Mouse (Mus musculus): ENCODE measurements around the gene Fkbp8. TPM values are rescaled to one million over a fixed set of nuclear protein-coding genes. Genes with fewer than 3 reads are reported as not detected.
"Not testable (repeated sequence)": the region's sequence is repeated elsewhere in the genome, so short reads cannot be mapped to it uniquely, and the experiment has no call there.

Fkbp8 gene
- polyA plus RNA-seq, 1 experiment = 80.5 TPM

DNA sequence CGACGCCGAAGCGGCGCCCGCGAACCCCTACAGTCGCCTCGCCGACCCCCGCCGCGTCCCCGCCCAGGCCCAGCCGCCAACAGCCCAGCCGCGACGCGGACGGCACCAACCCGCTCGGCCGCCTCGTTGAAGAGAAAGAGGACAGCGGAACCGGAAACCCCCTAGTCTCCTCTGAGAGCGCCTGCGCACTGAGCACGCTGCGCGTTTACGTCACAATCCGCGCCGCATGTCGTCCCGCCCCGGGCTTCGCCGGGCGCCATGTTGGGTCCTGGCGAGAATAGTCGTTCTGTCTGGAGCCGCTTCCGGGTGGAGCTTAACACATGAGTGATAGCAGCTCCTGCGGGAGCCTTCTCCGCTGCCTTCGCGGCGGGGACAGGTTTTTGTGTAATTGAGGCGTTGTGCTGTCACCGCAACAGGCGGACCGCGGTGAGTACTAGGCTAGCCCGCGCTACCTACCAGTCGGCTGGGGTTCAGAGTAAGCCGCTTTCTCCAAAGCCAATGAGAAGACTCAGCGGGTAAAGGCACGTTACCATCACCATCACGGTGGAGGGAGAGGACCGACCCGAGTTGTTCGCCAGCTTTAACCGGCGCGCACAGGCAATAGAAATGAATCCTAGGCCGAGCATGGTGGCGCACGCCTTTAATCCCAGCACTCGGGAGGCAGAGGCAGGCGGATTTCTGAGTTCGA lies 17.2 kb upstream of the Fkbp8 start, which contains the start of gene Uba52:
TSS of gene Uba52 (minus strand) at position 574 of the 688 bp plus-strand sequence.
- Histone ChIP-seq H3K9me3 (replicated peaks; ENCODE audit: control insufficient read depth, insufficient read depth, low read length, poor library complexity, severe bottlenecking) (no peaks in the 10 kb centered on the region), H3K9ac (ENCODE audit: low read depth, poor library complexity, severe bottlenecking) (peak within 1 kb of the TSS; percentile 97), H3K27me3 (ENCODE audit: control insufficient read depth, insufficient read depth, low read length, poor library complexity, severe bottlenecking) (no peaks in the 10 kb centered on the region), H3K27ac (ENCODE audit: insufficient read depth, low read length) (peak within 1 kb of the TSS; percentile 77), H3K4me1 (ENCODE audit: control insufficient read depth, insufficient read depth, low read length) (no peaks in the 10 kb centered on the region), H3K4me3 (ENCODE audit: low read depth, low read length) (peak within 1 kb of the TSS; percentile 96), H3K36me3 (ENCODE audit: control insufficient read depth, insufficient read depth, low read length, poor library complexity, severe bottlenecking) (peaks cover 48% of the 10 kb centered on the region)
- TF ChIP-seq CTCF (IDR thresholded peaks at IDR 0.05; ENCODE audit: low read depth, low read length) = no peak
- peak; percentile 83 for TF ChIP-seq POLR2A (IDR thresholded peaks at IDR 0.05; ENCODE audit: insufficient read depth, low read length)

DNA sequence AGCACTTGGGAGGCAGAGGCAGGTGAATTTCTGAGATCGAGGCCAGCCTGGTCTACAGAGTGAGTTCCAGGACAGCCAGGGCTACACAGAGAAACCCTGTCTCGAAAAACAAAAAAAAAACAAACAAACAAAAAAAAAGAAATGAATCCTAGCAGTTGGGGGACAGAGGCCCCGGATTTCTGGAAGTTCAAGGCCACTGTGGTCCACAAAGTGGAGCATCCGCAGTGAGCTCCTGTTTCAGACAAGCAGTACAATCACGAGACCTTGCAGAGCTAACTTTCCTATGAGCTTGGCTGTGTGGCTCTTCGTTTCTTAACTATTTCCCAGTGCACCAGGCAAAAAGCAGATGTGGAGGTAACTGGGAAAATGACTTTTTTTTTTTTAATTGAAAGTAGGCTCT lies 16.4 kb upstream of the Fkbp8 start:
- H3K27ac ChIP-seq (ENCODE audit: insufficient read depth, low read length) = peak overlapping the region; percentile 77
- H3K9me3 ChIP-seq (replicated peaks; ENCODE audit: control insufficient read depth, insufficient read depth, low read length, poor library complexity, severe bottlenecking); H3K4me1 ChIP-seq (ENCODE audit: control insufficient read depth, insufficient read depth, low read length); H3K27me3 ChIP-seq (ENCODE audit: control insufficient read depth, insufficient read depth, low read length, poor library complexity, severe bottlenecking): not testable (repeated sequence)
- H3K4me3 ChIP-seq (ENCODE audit: low read depth, low read length) = peak overlapping the region; percentile 96
- peak overlapping the region; percentile 97 for H3K9ac ChIP-seq (ENCODE audit: low read depth, poor library complexity, severe bottlenecking)
- peaks cover 53% of the 10 kb centered on the region for H3K36me3 ChIP-seq (ENCODE audit: control insufficient read depth, insufficient read depth, low read length, poor library complexity, severe bottlenecking)

DNA sequence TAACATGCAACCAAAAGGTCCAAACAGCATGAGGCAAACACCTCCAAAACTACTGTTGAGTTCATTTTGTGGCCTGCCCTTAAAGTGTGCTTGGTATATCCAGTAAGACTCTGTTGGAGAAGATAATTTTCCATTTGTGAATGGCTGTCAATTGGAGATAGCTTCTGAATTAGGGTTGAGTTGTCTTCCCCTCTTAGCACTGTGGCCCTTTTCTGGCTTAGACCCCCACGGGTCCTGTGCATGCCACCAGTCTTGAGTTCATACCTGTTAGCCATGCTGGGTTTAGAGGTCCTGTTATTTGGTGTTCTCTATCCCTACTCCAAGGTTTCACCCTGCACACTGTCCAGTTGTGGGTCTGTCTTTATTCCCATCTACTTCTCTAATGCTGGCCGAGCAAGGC lies 15.8 kb upstream of the Fkbp8 start:
- no peaks in the 10 kb centered on the region for H3K27me3 ChIP-seq (ENCODE audit: control insufficient read depth, insufficient read depth, low read length, poor library complexity, severe bottlenecking)
- no peaks in the 10 kb centered on the region for H3K4me1 ChIP-seq (ENCODE audit: control insufficient read depth, insufficient read depth, low read length)
- no peaks in the 10 kb centered on the region for H3K9me3 ChIP-seq (replicated peaks; ENCODE audit: control insufficient read depth, insufficient read depth, low read length, poor library complexity, severe bottlenecking)
- peak overlapping the region; percentile 77; the same call in 1 of the 2 replicates for H3K27ac ChIP-seq (ENCODE audit: insufficient read depth, low read length)
- H3K9ac ChIP-seq (ENCODE audit: low read depth, poor library complexity, severe bottlenecking) = peak overlapping the region; percentile 97
- no peak for TF ChIP-seq EP300 (IDR thresholded peaks at IDR 0.05; ENCODE audit: insufficient read depth, low read depth, low read length)
- no peak for TF ChIP-seq POLR2A (IDR thresholded peaks at IDR 0.05; ENCODE audit: insufficient read depth, low read length)
- no peak for TF ChIP-seq CTCF (IDR thresholded peaks at IDR 0.05; ENCODE audit: low read depth, low read length)
- H3K4me3 ChIP-seq (ENCODE audit: low read depth, low read length) = no peak overlapping the region
- H3K36me3 ChIP-seq (ENCODE audit: control insufficient read depth, insufficient read depth, low read length, poor library complexity, severe bottlenecking) = peaks cover 57% of the 10 kb centered on the region

DNA sequence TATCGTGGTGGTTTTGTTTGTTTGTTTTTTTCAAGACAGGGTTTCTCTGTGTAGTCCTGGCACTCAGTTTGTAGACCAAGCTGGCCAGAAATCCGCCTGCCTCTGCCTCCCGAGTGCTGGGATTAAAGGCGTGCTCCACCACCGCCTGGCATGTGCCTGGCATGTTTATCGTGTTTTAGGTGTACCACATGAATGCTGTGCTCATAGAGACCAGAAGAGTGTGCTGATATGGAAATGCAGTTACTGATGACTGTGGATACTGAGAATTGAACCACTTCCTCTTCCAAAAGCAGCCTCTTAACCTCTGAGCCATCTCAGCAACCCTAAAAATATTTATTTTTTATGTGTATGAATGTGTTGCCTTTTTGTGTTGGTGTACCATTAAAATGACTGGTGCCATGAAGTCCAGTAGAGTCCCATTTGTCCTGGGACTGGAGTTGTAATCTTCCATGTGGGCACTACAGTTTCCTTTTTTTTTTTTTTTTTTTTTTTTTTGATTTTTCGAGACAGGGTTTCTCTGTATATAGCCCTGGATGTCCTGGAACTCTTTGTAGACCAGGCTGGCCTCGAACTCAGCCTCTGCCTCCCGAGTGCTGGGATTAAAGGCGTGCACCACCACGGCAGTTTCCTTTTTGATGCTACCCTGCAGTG lies 15.1 kb upstream of the Fkbp8 start:
- no peaks in the 10 kb centered on the region for H3K4me1 ChIP-seq (ENCODE audit: control insufficient read depth, insufficient read depth, low read length)
- no peak for TF ChIP-seq CTCF (IDR thresholded peaks at IDR 0.05; ENCODE audit: low read depth, low read length)
- TF ChIP-seq POLR2A (IDR thresholded peaks at IDR 0.05; ENCODE audit: insufficient read depth, low read length) = no peak
- TF ChIP-seq EP300 (IDR thresholded peaks at IDR 0.05; ENCODE audit: insufficient read depth, low read depth, low read length) = no peak
- no peaks in the 10 kb centered on the region for H3K27me3 ChIP-seq (ENCODE audit: control insufficient read depth, insufficient read depth, low read length, poor library complexity, severe bottlenecking)
- no peaks in the 10 kb centered on the region for H3K9me3 ChIP-seq (replicated peaks; ENCODE audit: control insufficient read depth, insufficient read depth, low read length, poor library complexity, severe bottlenecking)
- no peak overlapping the region for H3K27ac ChIP-seq (ENCODE audit: insufficient read depth, low read length)
- 0 out of 2 replicates have a peak overlapping the region, but pooled peaks have one; percentile 97 for H3K9ac ChIP-seq (ENCODE audit: low read depth, poor library complexity, severe bottlenecking)
- peaks cover 55% of the 10 kb centered on the region for H3K36me3 ChIP-seq (ENCODE audit: control insufficient read depth, insufficient read depth, low read length, poor library complexity, severe bottlenecking)
- no peak overlapping the region for H3K4me3 ChIP-seq (ENCODE audit: low read depth, low read length)

DNA sequence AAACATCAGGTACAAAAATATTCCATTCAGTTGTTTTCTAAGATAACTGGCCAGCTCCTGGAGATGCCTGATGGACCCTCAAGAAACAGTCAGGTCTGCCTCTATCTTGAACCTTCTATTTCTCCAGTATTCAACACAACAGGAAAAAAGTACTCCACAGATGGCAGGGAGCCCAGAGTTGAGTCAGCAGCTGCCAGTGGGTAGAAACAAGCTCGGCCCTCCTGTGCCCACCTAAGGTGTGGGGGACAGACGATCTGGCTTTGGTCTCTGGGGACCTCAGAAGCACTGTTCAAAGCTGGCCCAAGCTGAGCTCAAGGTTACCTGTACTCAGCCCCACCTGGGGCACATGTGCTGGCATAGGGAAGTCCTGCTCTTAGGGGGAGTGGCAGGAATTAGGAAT lies 14.1 kb upstream of the Fkbp8 start:
- H3K4me1 ChIP-seq (ENCODE audit: control insufficient read depth, insufficient read depth, low read length) = no peaks in the 10 kb centered on the region
- no peaks in the 10 kb centered on the region for H3K9me3 ChIP-seq (replicated peaks; ENCODE audit: control insufficient read depth, insufficient read depth, low read length, poor library complexity, severe bottlenecking)
- no peak overlapping the region for H3K4me3 ChIP-seq (ENCODE audit: low read depth, low read length)
- no peak overlapping the region for H3K27ac ChIP-seq (ENCODE audit: insufficient read depth, low read length)
- no peak for TF ChIP-seq POLR2A (IDR thresholded peaks at IDR 0.05; ENCODE audit: insufficient read depth, low read length)
- no peak for TF ChIP-seq EP300 (IDR thresholded peaks at IDR 0.05; ENCODE audit: insufficient read depth, low read depth, low read length)
- no peak for TF ChIP-seq CTCF (IDR thresholded peaks at IDR 0.05; ENCODE audit: low read depth, low read length)
- peaks cover 52% of the 10 kb centered on the region for H3K36me3 ChIP-seq (ENCODE audit: control insufficient read depth, insufficient read depth, low read length, poor library complexity, severe bottlenecking)
- H3K9ac ChIP-seq (ENCODE audit: low read depth, poor library complexity, severe bottlenecking) = no peak overlapping the region
- H3K27me3 ChIP-seq (ENCODE audit: control insufficient read depth, insufficient read depth, low read length, poor library complexity, severe bottlenecking) = no peaks in the 10 kb centered on the region

DNA sequence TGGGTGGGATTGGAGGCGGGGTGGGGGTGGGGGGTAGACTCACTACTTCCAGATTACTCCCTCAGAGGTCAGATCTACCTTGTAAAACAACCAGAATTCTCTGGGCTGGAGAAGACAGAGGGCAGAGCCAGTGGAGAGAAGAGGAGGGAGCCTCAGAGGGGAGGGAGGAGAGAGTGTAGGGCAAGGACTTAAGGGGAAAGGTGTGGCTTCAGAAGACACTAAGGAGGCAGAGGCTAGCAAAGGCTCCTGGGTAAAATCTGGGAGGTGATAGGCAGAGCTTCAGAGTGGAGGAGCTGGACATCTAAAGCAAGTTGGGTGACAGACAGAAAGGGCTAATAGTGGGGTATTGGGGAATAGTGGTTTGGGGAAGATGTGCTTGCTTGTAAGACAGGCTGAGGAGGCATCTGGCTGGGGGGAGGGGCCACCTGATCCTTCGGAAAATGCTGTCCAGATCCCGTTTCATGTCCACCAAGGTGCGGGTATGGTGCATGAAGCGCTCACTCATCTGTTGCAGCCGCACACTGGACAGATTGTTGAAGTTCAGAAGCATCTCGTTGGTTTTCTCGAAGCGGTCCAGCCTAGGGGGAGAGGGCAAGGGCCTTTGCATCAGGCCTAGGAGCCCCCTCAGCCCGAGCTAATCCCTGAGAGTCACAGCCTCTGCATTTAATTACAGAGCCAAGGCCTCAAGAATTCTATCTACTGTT lies 9.4 kb upstream of the Fkbp8 start:
- Histone ChIP-seq H3K4me1 (ENCODE audit: control insufficient read depth, insufficient read depth, low read length) (no peaks in the 10 kb centered on the region), H3K9ac (ENCODE audit: low read depth, poor library complexity, severe bottlenecking) (peak overlapping the region; percentile 14; the same call in 1 of the 2 replicates), H3K4me3 (ENCODE audit: low read depth, low read length) (no peak overlapping the region), H3K9me3 (replicated peaks; ENCODE audit: control insufficient read depth, insufficient read depth, low read length, poor library complexity, severe bottlenecking) (no peaks in the 10 kb centered on the region), H3K27me3 (ENCODE audit: control insufficient read depth, insufficient read depth, low read length, poor library complexity, severe bottlenecking) (no peaks in the 10 kb centered on the region), H3K36me3 (ENCODE audit: control insufficient read depth, insufficient read depth, low read length, poor library complexity, severe bottlenecking) (peaks cover 43% of the 10 kb centered on the region), H3K27ac (ENCODE audit: insufficient read depth, low read length) (no peak overlapping the region)
- TF ChIP-seq EP300 (IDR thresholded peaks at IDR 0.05; ENCODE audit: insufficient read depth, low read depth, low read length) (no peak), POLR2A (IDR thresholded peaks at IDR 0.05; ENCODE audit: insufficient read depth, low read length) (no peak), CTCF (IDR thresholded peaks at IDR 0.05; ENCODE audit: low read depth, low read length) (no peak)

Data from ES-Bruce4 (cell line).